8 mouse cellular contexts compared by ENCODE assay signal in the genomic region with DNA sequence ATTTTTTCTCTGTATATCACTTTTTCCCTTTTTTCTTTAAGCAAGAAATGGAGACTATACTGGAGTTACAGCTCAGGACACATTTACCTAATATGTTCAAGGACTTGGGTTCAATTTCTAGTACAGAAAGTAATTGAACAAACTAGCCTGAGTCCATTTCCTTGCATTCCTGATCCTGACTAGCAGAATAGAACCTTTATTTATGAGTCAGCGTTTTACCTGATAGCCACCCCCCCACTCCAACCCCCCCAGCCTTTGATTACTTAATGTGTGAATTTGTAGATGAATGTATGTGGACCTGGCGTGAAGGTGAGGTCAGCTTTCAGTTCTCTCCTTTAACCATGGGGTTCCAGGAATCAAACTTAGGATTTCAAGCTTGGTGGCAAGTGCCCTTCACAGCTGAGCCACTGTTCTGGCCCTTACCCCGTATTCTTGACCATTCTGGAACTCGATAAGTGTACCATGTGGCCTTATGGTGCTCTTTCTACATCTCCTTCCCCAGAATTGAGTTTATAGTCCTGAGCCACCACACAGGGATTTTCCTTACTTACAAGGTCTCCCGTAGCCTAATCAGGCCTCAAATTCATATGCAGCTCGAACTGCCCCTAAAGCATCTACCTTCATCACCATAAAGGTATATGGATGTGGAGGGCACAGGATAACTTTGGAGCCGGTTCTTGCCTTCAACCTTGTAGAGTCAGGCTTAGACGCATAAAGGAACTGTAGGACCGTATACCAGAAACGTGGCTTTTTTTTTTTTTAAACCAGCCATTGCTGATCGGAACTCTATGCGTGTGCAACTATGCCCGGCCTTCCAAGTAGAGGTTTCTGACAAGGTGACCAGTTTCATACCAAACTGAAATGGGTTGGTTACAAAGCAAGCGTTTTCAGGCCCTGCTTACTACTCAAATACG. TPM values are rescaled to one million over a fixed set of nuclear protein-coding genes. Genes with fewer than 3 reads are reported as not detected.
A peak's percentile ranks its signal among the peaks of the same experiment; 100 is the strongest.
DNase-seq lines count a peak whose midpoint lies in the region; ATAC-seq and TF ChIP-seq lines count a peak whose summit lies in the region.

No protein-coding gene starts in this region.

- H3K4me3 ChIP-seq in kidney, embryonic 14.5 days (ENCODE audit: low read length): peak overlapping the region; percentile 99
- peak overlapping the region; percentile 67 for H3K4me3 ChIP-seq in bone marrow, adult 2 months (replicated peaks; ENCODE audit: control insufficient read depth, low read depth, low read length)
- peak overlapping the region; percentile 74 for H3K4me3 ChIP-seq in hindbrain, embryonic 14.5 days (replicated peaks; ENCODE audit: low read length)
- peak overlapping the region; percentile 99 for H3K4me3 ChIP-seq in midbrain, embryonic 11.5 days (ENCODE audit: low read depth, low read length)

- no peaks in the 10 kb centered on the region for H3K9me3 ChIP-seq in kidney, embryonic 14.5 days (ENCODE audit: control insufficient read depth, low read length)
- no peaks in the 10 kb centered on the region for H3K9me3 ChIP-seq in hindbrain, embryonic 14.5 days (ENCODE audit: control insufficient read depth, low read length)
- no peaks in the 10 kb centered on the region for H3K9me3 ChIP-seq in midbrain, embryonic 11.5 days (ENCODE audit: control insufficient read depth, low read length)

- DNase-seq in kidney, postnatal 36 days: no peak
- DNase-seq in hindbrain, embryonic 14.5 days (ENCODE audit: low spot score): no peak
- DNase-seq in midbrain, embryonic 11.5 days (ENCODE audit: low spot score, missing footprints): peak; percentile 86
- DNase-seq in adrenal gland, postnatal 14 days: no peak
- DNase-seq in kidney, postnatal 10 days: no peak

- TF ChIP-seq POLR2A in bone marrow, adult 2 months (IDR thresholded peaks at IDR 0.05; ENCODE audit: borderline replicate concordance, control insufficient read depth, low read depth, low read length): no peak

- no peaks in the 10 kb centered on the region for H3K27me3 ChIP-seq in kidney, embryonic 14.5 days (ENCODE audit: control insufficient read depth, insufficient read depth, low read length)
- no peaks in the 10 kb centered on the region for H3K27me3 ChIP-seq in hindbrain, embryonic 14.5 days (ENCODE audit: control insufficient read depth, insufficient read depth, low read length)
- H3K27me3 ChIP-seq in midbrain, embryonic 11.5 days (ENCODE audit: control insufficient read depth, insufficient read depth, low read length): no peaks in the 10 kb centered on the region

- peak overlapping the region; percentile 96 for H3K27ac ChIP-seq in kidney, embryonic 14.5 days (ENCODE audit: low read depth, low read length)
- peak overlapping the region; percentile 91 for H3K27ac ChIP-seq in bone marrow, adult 2 months (ENCODE audit: control insufficient read depth, insufficient read depth, low read depth, low read length, poor library complexity)
- peak overlapping the region; percentile 96 for H3K27ac ChIP-seq in hindbrain, embryonic 14.5 days
- peak overlapping the region; percentile 90 for H3K27ac ChIP-seq in midbrain, embryonic 11.5 days (ENCODE audit: low read depth, low read length)

- peaks cover 9% of the 10 kb centered on the region; the same call in 1 of the 2 replicates for H3K36me3 ChIP-seq in kidney, embryonic 14.5 days (ENCODE audit: control insufficient read depth, insufficient read depth, low read length)
- peaks cover 14% of the 10 kb centered on the region for H3K36me3 ChIP-seq in hindbrain, embryonic 14.5 days (replicated peaks; ENCODE audit: control insufficient read depth, insufficient read depth)
- no peaks in the 10 kb centered on the region; the same call in 1 of the 2 replicates for H3K36me3 ChIP-seq in midbrain, embryonic 11.5 days (ENCODE audit: control insufficient read depth, insufficient read depth, low read length)

- H3K4me2 ChIP-seq in kidney, embryonic 14.5 days (replicated peaks; ENCODE audit: low read depth, low read length): peak overlapping the region; percentile 91
- peak overlapping the region; percentile 77 for H3K4me2 ChIP-seq in hindbrain, embryonic 14.5 days (replicated peaks)
- peak overlapping the region; percentile 65 for H3K4me2 ChIP-seq in midbrain, embryonic 11.5 days

- H3K4me1 ChIP-seq in kidney, embryonic 14.5 days (ENCODE audit: control insufficient read depth, insufficient read depth, low read length): peaks cover 9% of the 10 kb centered on the region
- no peaks in the 10 kb centered on the region; the same call in 1 of the 2 replicates for H3K4me1 ChIP-seq in bone marrow, adult 2 months (ENCODE audit: control insufficient read depth, insufficient read depth, low read length)
- H3K4me1 ChIP-seq in hindbrain, embryonic 14.5 days (replicated peaks; ENCODE audit: control insufficient read depth, insufficient read depth, low read length): peaks cover 19% of the 10 kb centered on the region
- peaks cover 14% of the 10 kb centered on the region for H3K4me1 ChIP-seq in midbrain, embryonic 11.5 days (ENCODE audit: control insufficient read depth, insufficient read depth, low read length)

- no peak for TF ChIP-seq CTCF in bone marrow, adult 2 months (IDR thresholded peaks at IDR 0.05; ENCODE audit: control insufficient read depth, insufficient read depth, low read length)

- H3K9ac ChIP-seq in kidney, embryonic 14.5 days (ENCODE audit: low read depth, low read length): peak overlapping the region; percentile 92
- peak overlapping the region; percentile 80 for H3K9ac ChIP-seq in hindbrain, embryonic 14.5 days
- H3K9ac ChIP-seq in midbrain, embryonic 11.5 days (ENCODE audit: low read length): peak overlapping the region; percentile 91

- ATAC-seq in kidney, embryonic 14.5 days (ENCODE audit: low FRiP score, low TSS enrichment): 0 out of 2 replicates have a peak, but pooled peaks have one; percentile 4
- ATAC-seq in hindbrain, embryonic 14.5 days (ENCODE audit: low FRiP score): no peak; the same call in 1 of the 2 replicates
- ATAC-seq in midbrain, embryonic 11.5 days (ENCODE audit: low FRiP score): no peak; the same call in 1 of the 2 replicates
- ATAC-seq in cerebellum, adult (ENCODE audit: insufficient number of reproducible peaks, low FRiP score, low TSS enrichment): no peak

- 24% methylated on average over 15 of the region's 15 CpGs for WGBS in kidney, embryonic 14.5 days
- WGBS in bone marrow, adult 2 months: 17% methylated on average over 15 of the region's 15 CpGs
- 26% methylated on average over 15 of the region's 15 CpGs for WGBS in hindbrain, embryonic 14.5 days
- WGBS in midbrain, embryonic 11.5 days: 29% methylated on average over 15 of the region's 15 CpGs

RNA-seq across cellular contexts. Expression of a gene that starts 0.9 kb away (rescaled TPM):
- 43.1 and 59.4 TPM in 2 replicates for polyA plus RNA-seq in kidney, embryonic 14.5 days (2014; fragmentation: Nextera tagmentation; extraction: Ambion mirVana)
- 51.3 and 59.8 TPM in 2 replicates for polyA plus RNA-seq in bone marrow, adult 2 months (2011; ENCODE audit: insufficient read depth, insufficient read length, low replicate concordance, missing spikeins)
- polyA plus RNA-seq in hindbrain, embryonic 14.5 days (2014; fragmentation: Nextera tagmentation; extraction: Ambion mirVana): 35.4 and 37.0 TPM in 2 replicates
- 62.1 and 67.1 TPM in 2 replicates for polyA plus RNA-seq in midbrain, embryonic 11.5 days (2014; fragmentation: Nextera tagmentation; extraction: Ambion mirVana)
- 54.8 and 58.4 TPM in 2 replicates for total RNA-seq in adrenal gland, postnatal 14 days (2021)

RNA-seq across cellular contexts. Expression of a gene that starts 1.1 kb away (rescaled TPM):
- polyA plus RNA-seq in kidney, embryonic 14.5 days (2014; fragmentation: Nextera tagmentation; extraction: Ambion mirVana): 23.5 and 25.7 TPM in 2 replicates
- 9.7 and 15.7 TPM in 2 replicates for polyA plus RNA-seq in bone marrow, adult 2 months (2011; ENCODE audit: insufficient read depth, insufficient read length, low replicate concordance, missing spikeins)
- polyA plus RNA-seq in hindbrain, embryonic 14.5 days (2014; fragmentation: Nextera tagmentation; extraction: Ambion mirVana): 11.6 and 11.8 TPM in 2 replicates
- polyA plus RNA-seq in midbrain, embryonic 11.5 days (2014; fragmentation: Nextera tagmentation; extraction: Ambion mirVana): 25.7 and 27.5 TPM in 2 replicates
- 10.5 and 10.7 TPM in 2 replicates for total RNA-seq in adrenal gland, postnatal 14 days (2021)
